Mouse (Mus musculus) embryonic facial prominence, embryonic 13.5 days (tissue): ENCODE data around the gene Vwa2. TPM values are rescaled to one million over a fixed set of nuclear protein-coding genes. Genes with fewer than 3 reads are reported as not detected.
A peak's percentile ranks its signal among the peaks of the same experiment; 100 is the strongest.

Experiments
- ATAC-seq: fragments of 200-750 bp; cut with Nextera tagmentation; 2 replicates; pipeline ENCODE4 v1.8.0; 2017; ENCODE audit warnings: low read depth; ENCODE audit not compliant: insufficient number of reproducible peaks, insufficient read depth, low FRiP score, low TSS enrichment
- H3K27ac ChIP-seq: fragments of 300-500 bp; sonication (generic); 2 replicates; pipeline ENCODE4 v1.5.1; 2015; ENCODE audit warnings: moderate library complexity, mild to moderate bottlenecking, inconsistent platforms
- H3K27me3 ChIP-seq: fragments of 300-500 bp; sonication (generic); 2 replicates; pipeline ENCODE4 v1.6.1; 2015; ENCODE audit warnings: mild to moderate bottlenecking, inconsistent platforms
- H3K36me3 ChIP-seq: fragments of 300-500 bp; sonication (generic); 2 replicates; pipeline ENCODE4 v1.6.1; 2015; ENCODE audit warnings: mild to moderate bottlenecking, inconsistent platforms
- H3K4me1 ChIP-seq: fragments of 300-500 bp; sonication (generic); 2 replicates; pipeline ENCODE4 v1.6.1; 2015; ENCODE audit warnings: inconsistent platforms
- H3K4me2 ChIP-seq: fragments of 300-500 bp; sonication (generic); 2 replicates; pipeline ENCODE4 v1.6.1; 2015; ENCODE audit warnings: moderate library complexity, mild to moderate bottlenecking, inconsistent platforms
- H3K4me3 ChIP-seq: fragments of 300-500 bp; sonication (generic); 2 replicates; pipeline ENCODE4 v1.5.1; 2015; ENCODE audit warnings: mild to moderate bottlenecking, inconsistent platforms
- H3K9ac ChIP-seq: fragments of 300-500 bp; sonication (generic); 2 replicates; pipeline ENCODE4 v1.6.1; 2015; ENCODE audit warnings: mild to moderate bottlenecking, inconsistent platforms
- H3K9me3 ChIP-seq: fragments of 300-500 bp; sonication (generic); 2 replicates; pipeline ENCODE4 v1.6.1; 2016; ENCODE audit warnings: inconsistent platforms
- WGBS: fragments of 180-500 bp; shearing (Covaris S2); methylation state at CpG from one replicate; pipeline ENCODE4 v1.1.7; 2015; ENCODE audit warnings: mixed read lengths; 5-methylcytosine and 5-hydroxymethylcytosine counted together
- polyA plus RNA-seq: library from polyadenylated mRNA; unstranded; fragments of >200 nt; fragmentation: Nextera tagmentation; extraction: Ambion mirVana; gene quantifications from 2 replicates; pipeline ENCODE4 v1.2.1, GENCODE M21; 2015

Vwa2 gene
- polyA plus RNA-seq, 1 experiment from 2014 or later, result 8.0 TPM

- ATAC-seq, result 0 out of 2 replicates have a peak, but pooled peaks have one; percentile 8
- WGBS, result 7% methylated on average over 30 of the region's 30 CpGs
- Histone ChIP-seq H3K27ac (no peak overlapping the region), H3K9me3 (no peaks in the 10 kb centered on the region), H3K27me3 (peaks cover 63% of the 10 kb centered on the region), H3K4me2 (peak overlapping the region; percentile 97), H3K4me1 (peaks cover 46% of the 10 kb centered on the region), H3K4me3 (peak overlapping the region; percentile 56), H3K9ac (peak overlapping the region; percentile 72), H3K36me3 (no peaks in the 10 kb centered on the region)
Observed at GRCm38 (mm10) chr19:56874601-56875315, 709 bp downstream of the Vwa2 start.

- H3K27ac ChIP-seq, result peak overlapping the region; percentile 28; the same call in 1 of the 2 replicates
Observed at GRCm38 (mm10) chr19:56877364-56877763, 3.3 kb downstream of the Vwa2 start.

GRCm38 (mm10) chr19:56887879-56888278 is 13.8 kb downstream of the Vwa2 start:
- Histone ChIP-seq H3K4me1 (peaks cover 45% of the 10 kb centered on the region), H3K4me3 (no peak overlapping the region), H3K9ac (no peak overlapping the region), H3K27me3 (no peaks in the 10 kb centered on the region), H3K27ac (peak overlapping the region; percentile 33; the same call in 1 of the 2 replicates), H3K4me2 (no peak overlapping the region), H3K9me3 (no peaks in the 10 kb centered on the region), H3K36me3 (no peaks in the 10 kb centered on the region)
- no peak for ATAC-seq
- WGBS, result 71% methylated on average over 10 of the region's 10 CpGs

More at GRCm38 (mm10) chr19:56877364-56877763, 3.3 kb downstream of the Vwa2 start:
- Histone ChIP-seq H3K27me3 (peaks cover 51% of the 10 kb centered on the region), H3K4me2 (no peak overlapping the region), H3K9ac (no peak overlapping the region), H3K4me1 (peaks cover 58% of the 10 kb centered on the region), H3K4me3 (no peak overlapping the region), H3K9me3 (no peaks in the 10 kb centered on the region), H3K36me3 (no peaks in the 10 kb centered on the region)
- ATAC-seq, result no peak
- 30% methylated on average over 6 of the region's 6 CpGs for WGBS

GRCm38 (mm10) chr19:56888654-56889053 is 14.6 kb downstream of the Vwa2 start:
- Histone ChIP-seq H3K9ac (no peak overlapping the region), H3K27ac (peak overlapping the region; percentile 60; the same call in 1 of the 2 replicates), H3K27me3 (no peaks in the 10 kb centered on the region), H3K4me1 (peaks cover 38% of the 10 kb centered on the region), H3K4me2 (no peak overlapping the region), H3K9me3 (no peaks in the 10 kb centered on the region), H3K36me3 (no peaks in the 10 kb centered on the region), H3K4me3 (no peak overlapping the region)
- WGBS, result 41% methylated on average over 5 of the region's 5 CpGs
- 0 out of 2 replicates have a peak, but pooled peaks have one; percentile 46 for ATAC-seq

GRCm38 (mm10) chr19:56891438-56891837 is 17.4 kb downstream of the Vwa2 start:
- Histone ChIP-seq H3K36me3 (no peaks in the 10 kb centered on the region), H3K4me1 (peaks cover 26% of the 10 kb centered on the region), H3K27ac (no peak overlapping the region), H3K4me3 (no peak overlapping the region), H3K9me3 (no peaks in the 10 kb centered on the region), H3K4me2 (no peak overlapping the region), H3K27me3 (no peaks in the 10 kb centered on the region), H3K9ac (no peak overlapping the region)
- ATAC-seq, result no peak; the same call in 1 of the 2 replicates
- WGBS, result 53% methylated on average over 2 of the region's 2 CpGs

- Histone ChIP-seq H3K9ac (no peak overlapping the region), H3K27ac (no peak overlapping the region), H3K4me1 (peaks cover 30% of the 10 kb centered on the region), H3K4me3 (no peak overlapping the region), H3K4me2 (no peak overlapping the region), H3K27me3 (no peaks in the 10 kb centered on the region), H3K9me3 (no peaks in the 10 kb centered on the region), H3K36me3 (no peaks in the 10 kb centered on the region)
- WGBS, result 83% methylated on average over 5 of the region's 5 CpGs
- ATAC-seq, result no peak
Observed at GRCm38 (mm10) chr19:56892586-56892985, 18.5 kb downstream of the Vwa2 start.

- Histone ChIP-seq H3K27ac (no peak overlapping the region), H3K36me3 (no peaks in the 10 kb centered on the region), H3K27me3 (no peaks in the 10 kb centered on the region), H3K9me3 (no peaks in the 10 kb centered on the region), H3K4me3 (no peak overlapping the region), H3K4me1 (peaks cover 36% of the 10 kb centered on the region), H3K9ac (no peak overlapping the region), H3K4me2 (no peak overlapping the region)
- no peak for ATAC-seq
- 81% methylated on average over 5 of the region's 5 CpGs for WGBS
Observed at GRCm38 (mm10) chr19:56893326-56893725, 19.3 kb downstream of the Vwa2 start.

- 65% methylated on average over 16 of the region's 16 CpGs for WGBS
- ATAC-seq, result no peak
- Histone ChIP-seq H3K36me3 (no peaks in the 10 kb centered on the region), H3K27ac (peak overlapping the region; percentile 8; the same call in 1 of the 2 replicates), H3K9me3 (no peaks in the 10 kb centered on the region), H3K9ac (no peak overlapping the region), H3K4me2 (no peak overlapping the region), H3K27me3 (no peaks in the 10 kb centered on the region), H3K4me3 (no peak overlapping the region), H3K4me1 (peaks cover 14% of the 10 kb centered on the region)
Observed at GRCm38 (mm10) chr19:56897654-56898053, 23.6 kb downstream of the Vwa2 start.

GRCm38 (mm10) chr19:56904095-56904494 is 30.0 kb downstream of the Vwa2 start:
- Histone ChIP-seq H3K4me1 (peaks cover 7% of the 10 kb centered on the region), H3K4me3 (no peak overlapping the region), H3K27me3 (no peaks in the 10 kb centered on the region), H3K9ac (no peak overlapping the region), H3K4me2 (no peak overlapping the region), H3K27ac (no peak overlapping the region), H3K36me3 (no peaks in the 10 kb centered on the region), H3K9me3 (no peaks in the 10 kb centered on the region)
- WGBS, result 71% methylated on average over 3 of the region's 3 CpGs
- no peak for ATAC-seq

GRCm38 (mm10) chr19:56905395-56905794 is 31.3 kb downstream of the Vwa2 start:
- 85% methylated on average over 7 of the region's 7 CpGs for WGBS
- Histone ChIP-seq H3K9ac (no peak overlapping the region), H3K4me2 (no peak overlapping the region), H3K27me3 (no peaks in the 10 kb centered on the region), H3K36me3 (no peaks in the 10 kb centered on the region), H3K4me1 (peaks cover 7% of the 10 kb centered on the region), H3K4me3 (no peak overlapping the region), H3K9me3 (no peaks in the 10 kb centered on the region), H3K27ac (no peak overlapping the region)
- no peak for ATAC-seq

GRCm38 (mm10) chr19:56907850-56908249 is 33.8 kb downstream of the Vwa2 start:
- WGBS, result 27% methylated on average over 3 of the region's 3 CpGs

More at GRCm38 (mm10) chr19:56907850-56908249, 33.8 kb downstream of the Vwa2 start:
- Histone ChIP-seq H3K4me1 (peaks cover 11% of the 10 kb centered on the region), H3K27ac (no peak overlapping the region), H3K4me3 (no peak overlapping the region), H3K9me3 (no peaks in the 10 kb centered on the region), H3K36me3 (no peaks in the 10 kb centered on the region), H3K4me2 (no peak overlapping the region), H3K27me3 (no peaks in the 10 kb centered on the region), H3K9ac (no peak overlapping the region)
- no peak for ATAC-seq
